Mouse (Mus musculus) midbrain, embryonic 16.5 days (tissue): Measurements from ENCODE around the gene Kcnma1. TPM values are rescaled to one million over a fixed set of nuclear protein-coding genes. Genes with fewer than 3 reads are reported as not detected.

Experiments
- ATAC-seq: fragments of 200-750 bp; cut with Nextera tagmentation; 2 replicates; pipeline ENCODE4 v1.8.0; 2017; ENCODE audit warnings: moderate TSS enrichment
- H3K27ac ChIP-seq: fragments of 300-500 bp; sonication (generic); 2 replicates; pipeline ENCODE4 v1.5.1; 2014; ENCODE audit warnings: mild to moderate bottlenecking, low read length, mixed read lengths
- H3K27me3 ChIP-seq: fragments of 300-500 bp; sonication (generic); 2 replicates; pipeline ENCODE4 v1.6.1; 2014; ENCODE audit warnings: low read depth, low read length, mixed read lengths; ENCODE audit not compliant: control insufficient read depth, insufficient read depth
- H3K36me3 ChIP-seq: fragments of 300-500 bp; sonication (generic); 2 replicates; pipeline ENCODE4 v1.6.1; 2014; ENCODE audit warnings: mild to moderate bottlenecking, low read length, moderate library complexity, mixed read lengths; ENCODE audit not compliant: control insufficient read depth, insufficient read depth
- H3K4me1 ChIP-seq: fragments of 300-500 bp; sonication (generic); 2 replicates; pipeline ENCODE4 v1.6.1; 2014; ENCODE audit warnings: mild to moderate bottlenecking, low read length, mixed read lengths; ENCODE audit not compliant: control insufficient read depth, insufficient read depth
- H3K4me2 ChIP-seq: fragments of 300-500 bp; sonication (generic); 2 replicates; pipeline ENCODE4 v1.6.1; 2014; ENCODE audit warnings: mild to moderate bottlenecking, low read length, mixed read lengths
- H3K4me3 ChIP-seq: fragments of 300-500 bp; sonication (generic); 2 replicates; pipeline ENCODE4 v1.5.1; 2014; ENCODE audit warnings: low read depth, mild to moderate bottlenecking, low read length, moderate library complexity, mixed read lengths
- H3K9ac ChIP-seq: fragments of 300-500 bp; sonication (generic); 2 replicates; pipeline ENCODE4 v1.6.1; 2014; ENCODE audit warnings: low read depth, low read length, mixed read lengths
- H3K9me3 ChIP-seq: fragments of 300-500 bp; sonication (generic); replicated peaks from 2 replicates; pipeline ENCODE4 v1.6.1; 2014; ENCODE audit warnings: mild to moderate bottlenecking, low read length, mixed read lengths; ENCODE audit not compliant: control insufficient read depth, poor library complexity, severe bottlenecking
- WGBS: fragments of 180-500 bp; shearing (Covaris S2); extraction: QIAGEN DNeasy Blood & Tissue Kit; methylation state at CpG from one replicate; pipeline ENCODE4 v1.1.7; 2014; 5-methylcytosine and 5-hydroxymethylcytosine counted together
- polyA plus RNA-seq: library from polyadenylated mRNA; unstranded; fragments of >200 nt; fragmentation: Nextera tagmentation; extraction: Ambion mirVana; gene quantifications from 2 replicates; pipeline ENCODE4 v1.2.1, GENCODE M21; 2015

Kcnma1 gene
- polyA plus RNA-seq, 1 experiment from 2014 or later: 18.4 TPM

- ATAC-seq: no peak
- Histone ChIP-seq H3K27ac (no peak overlapping the region), H3K9ac (no peak overlapping the region), H3K4me3 (no peak overlapping the region), H3K4me1 (no peaks in the 10 kb centered on the region), H3K4me2 (no peak overlapping the region), H3K9me3 (no peaks in the 10 kb centered on the region), H3K27me3 (no peaks in the 10 kb centered on the region), H3K36me3 (no peaks in the 10 kb centered on the region)
- 90% methylated on average over 2 of the region's 2 CpGs for WGBS
Observed at GRCm38 (mm10) chr14:23618973-23619372, 395.3 kb downstream of the Kcnma1 start.

DNA sequence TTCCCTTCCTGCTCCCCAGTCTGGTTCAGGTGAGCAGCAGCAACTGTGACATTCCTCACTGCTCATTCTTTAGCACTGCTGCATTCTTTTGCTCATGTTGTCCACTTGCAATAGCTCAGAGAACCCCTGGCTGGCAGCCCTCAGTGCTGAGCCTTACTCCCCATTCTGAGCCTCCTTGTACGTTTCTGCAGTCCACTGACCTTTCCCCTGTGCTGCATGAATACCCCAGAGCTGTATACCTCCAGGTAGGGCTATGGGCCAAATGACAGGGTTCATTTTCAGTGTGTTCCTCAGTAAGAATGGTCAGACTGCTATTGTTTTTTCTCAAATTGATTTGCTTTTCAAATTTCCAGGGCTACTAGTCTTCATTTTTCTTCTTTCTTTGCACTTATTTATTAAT lies 396.2 kb downstream of the Kcnma1 start:
- 67% methylated on average over 1 of the region's 1 CpGs for WGBS
- Histone ChIP-seq H3K27ac (no peak overlapping the region), H3K4me1 (no peaks in the 10 kb centered on the region), H3K4me2 (no peak overlapping the region), H3K36me3 (no peaks in the 10 kb centered on the region), H3K9ac (no peak overlapping the region), H3K4me3 (no peak overlapping the region), H3K27me3 (no peaks in the 10 kb centered on the region), H3K9me3 (no peaks in the 10 kb centered on the region)
- no peak for ATAC-seq

DNA sequence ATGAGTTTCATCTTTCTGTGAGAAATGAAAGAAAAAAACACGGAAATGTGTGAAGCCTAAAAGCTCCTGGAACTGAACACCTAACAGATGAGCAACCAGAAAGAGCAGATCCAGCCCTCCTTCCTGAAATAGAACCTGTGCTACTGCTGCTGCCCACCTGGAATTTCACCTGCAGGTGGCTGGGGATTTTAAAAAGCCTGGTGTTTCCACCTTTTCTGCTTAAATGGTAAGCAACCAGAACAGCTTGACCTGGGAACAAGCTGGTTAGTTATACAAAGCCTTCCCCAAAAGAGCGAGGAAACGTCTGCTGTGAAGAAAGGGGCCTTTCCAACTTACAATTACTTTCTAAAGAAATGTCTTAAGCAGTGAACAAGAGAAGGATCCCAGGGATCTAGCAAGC lies 404.2 kb downstream of the Kcnma1 start:
- no peak overlapping the region for H3K4me2 ChIP-seq
- H3K4me1 ChIP-seq: peaks cover 3% of the 10 kb centered on the region; the same call in 1 of the 2 replicates
- H3K4me3 ChIP-seq: no peak overlapping the region
- H3K9me3 ChIP-seq: no peaks in the 10 kb centered on the region
- H3K27me3 ChIP-seq: no peaks in the 10 kb centered on the region
- no peak for ATAC-seq
- 73% methylated on average over 3 of the region's 3 CpGs for WGBS
- H3K36me3 ChIP-seq: no peaks in the 10 kb centered on the region
- no peak overlapping the region for H3K27ac ChIP-seq
- no peak overlapping the region for H3K9ac ChIP-seq

GRCm38 (mm10) chr14:23605740-23606139 lies 408.6 kb downstream of the Kcnma1 start:
- H3K9me3 ChIP-seq: no peaks in the 10 kb centered on the region
- WGBS: 79% methylated on average over 7 of the region's 7 CpGs
- peaks cover 6% of the 10 kb centered on the region; the same call in 1 of the 2 replicates for H3K4me1 ChIP-seq
- H3K4me2 ChIP-seq: no peak overlapping the region
- H3K27me3 ChIP-seq: 0 out of 2 replicates have a peak, but pooled peaks cover 2% of the 10 kb centered on the region
- H3K9ac ChIP-seq: no peak overlapping the region
- no peak overlapping the region for H3K27ac ChIP-seq
- ATAC-seq: no peak
- H3K4me3 ChIP-seq: no peak overlapping the region
- H3K36me3 ChIP-seq: no peaks in the 10 kb centered on the region

DNA sequence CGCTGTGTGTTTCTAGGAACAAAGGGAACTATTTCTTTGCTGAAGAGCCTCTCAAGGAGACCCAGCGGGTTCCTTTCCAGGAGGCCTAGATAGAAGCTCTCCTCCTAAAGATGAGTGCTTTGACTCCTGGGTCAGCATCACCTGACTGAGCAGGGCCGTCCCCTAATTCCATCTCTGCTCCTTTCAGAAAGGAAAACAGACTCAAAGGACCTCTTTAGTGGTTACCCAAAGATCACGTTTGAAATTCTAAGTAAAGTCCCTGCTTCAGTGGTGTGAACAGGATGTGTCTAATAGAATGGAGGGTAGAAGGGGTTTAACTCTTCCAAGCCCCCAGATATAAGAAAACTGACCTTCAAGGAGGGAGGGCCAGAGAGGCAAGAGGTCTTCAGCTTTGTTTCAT lies 411.4 kb downstream of the Kcnma1 start:
- peak overlapping the region; percentile 63 for H3K27ac ChIP-seq
- WGBS: 17% methylated on average over 4 of the region's 4 CpGs

DNA sequence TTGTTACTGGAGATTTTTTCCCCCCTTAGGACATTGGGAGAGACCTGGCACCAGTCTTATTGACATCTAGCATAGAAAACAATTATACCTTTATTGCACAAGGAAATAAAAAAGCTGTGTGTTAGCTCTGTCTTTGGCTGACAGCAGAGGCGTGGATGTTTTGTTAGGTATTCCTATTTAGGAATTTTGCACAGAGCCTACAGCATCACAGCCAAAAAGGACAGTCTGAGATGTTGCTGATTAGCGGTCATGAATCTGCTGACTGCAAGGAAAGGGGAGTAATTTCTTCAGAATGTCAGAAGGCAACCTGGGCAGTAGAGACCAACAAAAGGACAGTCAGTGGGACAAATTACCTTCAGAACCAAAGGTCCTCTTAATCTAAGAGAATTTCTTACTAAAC lies 412.2 kb downstream of the Kcnma1 start:
- Histone ChIP-seq H3K9ac (no peak overlapping the region), H3K9me3 (no peaks in the 10 kb centered on the region), H3K27me3 (0 out of 2 replicates have a peak, but pooled peaks cover 2% of the 10 kb centered on the region), H3K4me1 (peaks cover 6% of the 10 kb centered on the region; the same call in 1 of the 2 replicates), H3K27ac (peak overlapping the region; percentile 2; the same call in 1 of the 2 replicates), H3K36me3 (no peaks in the 10 kb centered on the region), H3K4me2 (no peak overlapping the region), H3K4me3 (no peak overlapping the region)
- no peak for ATAC-seq
- 67% methylated on average over 2 of the region's 2 CpGs for WGBS

More for the DNA sequence above, 411.4 kb downstream of the Kcnma1 start:
- peaks cover 6% of the 10 kb centered on the region; the same call in 1 of the 2 replicates for H3K4me1 ChIP-seq
- no peak overlapping the region for H3K4me2 ChIP-seq
- H3K9me3 ChIP-seq: no peaks in the 10 kb centered on the region
- H3K27me3 ChIP-seq: 0 out of 2 replicates have a peak, but pooled peaks cover 2% of the 10 kb centered on the region
- H3K36me3 ChIP-seq: no peaks in the 10 kb centered on the region
- ATAC-seq: no peak
- H3K4me3 ChIP-seq: no peak overlapping the region
- no peak overlapping the region for H3K9ac ChIP-seq

GRCm38 (mm10) chr14:23594629-23595028 lies 419.7 kb downstream of the Kcnma1 start:
- Histone ChIP-seq H3K27me3 (no peaks in the 10 kb centered on the region), H3K36me3 (no peaks in the 10 kb centered on the region), H3K4me1 (no peaks in the 10 kb centered on the region), H3K27ac (no peak overlapping the region), H3K9me3 (no peaks in the 10 kb centered on the region), H3K9ac (no peak overlapping the region), H3K4me3 (no peak overlapping the region), H3K4me2 (no peak overlapping the region)
- WGBS: 82% methylated on average over 5 of the region's 5 CpGs
- ATAC-seq: no peak

DNA sequence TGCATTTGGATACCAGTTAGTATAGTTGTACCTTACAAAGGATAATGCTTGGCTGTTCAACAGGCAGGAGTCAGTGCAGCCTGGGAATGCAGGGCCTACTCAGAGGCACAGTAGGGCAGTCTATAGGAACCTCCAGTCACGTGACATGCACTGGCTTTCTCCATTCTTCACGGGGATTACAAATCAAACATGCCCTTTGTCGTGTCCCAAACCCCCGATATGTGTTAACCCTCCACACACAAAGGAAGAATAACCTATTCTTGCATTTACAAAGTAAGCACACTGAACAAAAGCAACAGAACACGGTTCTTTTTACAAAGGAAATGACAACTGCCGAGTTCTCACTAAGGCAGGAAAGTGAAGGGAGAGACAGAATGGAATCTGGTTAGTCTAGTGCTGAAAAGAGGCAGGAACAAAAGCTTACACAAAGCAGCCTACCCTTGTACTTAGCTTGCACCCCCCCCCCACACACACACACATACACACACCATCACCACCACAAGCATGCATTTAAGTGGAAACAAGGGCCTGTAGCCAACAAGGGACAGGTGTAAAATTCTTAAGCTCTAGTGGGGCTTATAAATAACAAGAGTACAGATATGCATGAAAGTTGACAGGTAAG lies 421.4 kb downstream of the Kcnma1 start:
- Histone ChIP-seq H3K27ac (no peak overlapping the region), H3K4me2 (no peak overlapping the region), H3K4me3 (no peak overlapping the region), H3K36me3 (no peaks in the 10 kb centered on the region), H3K27me3 (no peaks in the 10 kb centered on the region), H3K9me3 (no peaks in the 10 kb centered on the region), H3K4me1 (no peaks in the 10 kb centered on the region), H3K9ac (no peak overlapping the region)
- 4% methylated on average over 6 of the region's 6 CpGs for WGBS
- peak; percentile 17; the same call in 1 of the 2 replicates for ATAC-seq

DNA sequence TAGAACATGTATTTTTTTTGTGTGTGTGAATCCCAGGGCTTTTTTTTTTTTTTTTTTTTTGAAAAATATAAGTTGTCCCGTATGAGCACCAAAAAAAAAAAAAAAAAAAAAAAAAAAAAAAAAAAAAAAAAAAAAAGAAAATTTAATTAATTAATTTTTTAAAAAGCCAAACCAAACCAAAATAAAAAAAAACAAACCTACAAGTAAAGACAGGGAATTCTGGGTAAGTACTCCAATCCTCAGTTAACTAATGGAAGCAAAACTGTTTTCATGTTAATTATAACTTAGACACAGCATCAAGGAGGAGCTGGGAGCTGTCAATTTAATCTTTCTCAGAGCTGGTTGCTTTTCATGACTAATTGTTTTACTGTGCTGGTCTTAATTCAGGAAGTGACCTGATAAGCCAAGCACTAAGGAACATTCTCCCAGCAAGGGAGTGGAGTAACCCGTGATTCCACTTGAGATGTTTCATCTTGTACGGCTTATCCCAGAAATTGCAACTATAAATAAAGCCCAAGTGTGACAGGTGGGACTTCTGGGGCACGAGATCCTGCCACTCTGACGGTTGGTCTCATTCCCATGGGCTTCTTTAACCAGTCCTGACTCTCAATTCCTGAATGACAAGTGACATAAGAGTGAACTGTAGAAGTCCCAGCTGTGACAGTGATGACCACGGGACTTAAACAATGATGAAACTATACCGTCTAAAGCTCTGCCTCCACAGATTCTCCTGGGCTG lies 424.4 kb downstream of the Kcnma1 start:
- no peaks in the 10 kb centered on the region for H3K4me1 ChIP-seq
- no peaks in the 10 kb centered on the region for H3K9me3 ChIP-seq
- no peaks in the 10 kb centered on the region for H3K36me3 ChIP-seq
- H3K27me3 ChIP-seq: no peaks in the 10 kb centered on the region
- no peak overlapping the region for H3K4me2 ChIP-seq
- WGBS: 68% methylated on average over 6 of the region's 7 CpGs
- H3K9ac ChIP-seq: no peak overlapping the region
- H3K27ac ChIP-seq: no peak overlapping the region
- no peak overlapping the region for H3K4me3 ChIP-seq
- no peak for ATAC-seq
